Mouse (Mus musculus) CH12.LX (cell line): ENCODE measurements around the gene Mxd4. TPM values are rescaled to one million over a fixed set of nuclear protein-coding genes. Genes with fewer than 3 reads are reported as not detected.
A peak's percentile ranks its signal among the peaks of the same experiment; 100 is the strongest.

Experiments used
- DNase-seq: peaks from one replicate; pipeline ENCODE4 v3.0.0-alpha.2; 2013; ENCODE audit errors: extremely low read depth
- H3K27ac ChIP-seq: 2 replicates; pipeline ENCODE4 v1.5.1; 2012; ENCODE audit warnings: low read depth, mild to moderate bottlenecking, control low read depth, moderate library complexity; ENCODE audit not compliant: insufficient read depth
- H3K27me3 ChIP-seq: replicated peaks from 2 replicates; pipeline ENCODE3; 2012; ENCODE audit warnings: inconsistent platforms
- H3K36me3 ChIP-seq, 2 experiments: replicated peaks in 1 of 2; 2 replicates each; pipeline versions ENCODE3 to v1.6.1; 2012; ENCODE audit warnings: inconsistent platforms in 1 of 2, low read length in 1 of 2, mild to moderate bottlenecking in 1 of 2, mixed read lengths in 1 of 2, moderate library complexity in 1 of 2; ENCODE audit not compliant: control insufficient read depth in 1 of 2, insufficient read depth in 1 of 2
- H3K4me1 ChIP-seq, 2 experiments: 2 replicates each; pipeline ENCODE4 v1.6.1; 2012; ENCODE audit warnings: inconsistent platforms in 1 of 2, moderate library complexity in 1 of 2; ENCODE audit not compliant: insufficient read depth in 2 of 2, control insufficient read depth in 1 of 2
- H3K4me2 ChIP-seq: 2 replicates; pipeline ENCODE4 v1.6.1; 2012; ENCODE audit warnings: low read depth, mild to moderate bottlenecking, control low read depth; ENCODE audit not compliant: poor library complexity, insufficient read depth, severe bottlenecking
- H3K4me3 ChIP-seq, 3 experiments: fragments of 150-350 bp in 1 of 3; sonication (generic) in 1 of 3; replicated peaks in 1 of 3; 2 replicates each; pipeline versions ENCODE3 to v1.5.1; 2011 to 2012; ENCODE audit warnings: low read depth in 2 of 3, low read length in 2 of 3, mild to moderate bottlenecking in 2 of 3, moderate library complexity in 2 of 3, control low read depth in 1 of 3, improper control_type of control experiment in 1 of 3, inconsistent platforms in 1 of 3, mixed read lengths in 1 of 3; ENCODE audit not compliant: poor library complexity in 1 of 3
- H3K79me2 ChIP-seq: replicated peaks from 2 replicates; pipeline ENCODE4 v1.6.1; 2012; ENCODE audit warnings: mild to moderate bottlenecking, moderate library complexity; ENCODE audit not compliant: control insufficient read depth, poor library complexity, insufficient read depth, severe bottlenecking; ENCODE audit errors: extremely low read depth
- H3K9ac ChIP-seq: 2 replicates; pipeline ENCODE4 v1.6.1; 2012; ENCODE audit warnings: low read depth, mild to moderate bottlenecking, control low read depth, moderate library complexity; ENCODE audit not compliant: insufficient read depth
- H3K9me3 ChIP-seq: replicated peaks from 2 replicates; pipeline ENCODE3; 2012; ENCODE audit warnings: low read length, inconsistent platforms, mixed read lengths
- CTCF ChIP-seq, 2 experiments: IDR thresholded peaks in 1 of 2; conservative IDR thresholded peaks in 1 of 2; 2 replicates each; pipeline ENCODE4 v1.5.1; 2011 to 2012; ENCODE audit warnings: low read depth in 2 of 2, low read length in 2 of 2, improper control_type of control experiment in 1 of 2, inconsistent platforms in 1 of 2, mild to moderate bottlenecking in 1 of 2, moderate library complexity in 1 of 2
- E2F4 ChIP-seq: IDR thresholded peaks from 2 replicates; pipeline ENCODE4 v1.6.1; 2011; ENCODE audit warnings: low read depth, low read length, improper control_type of control experiment; ENCODE audit not compliant: insufficient replicate concordance
- ETS1 ChIP-seq: conservative IDR thresholded peaks from 2 replicates; pipeline ENCODE4 v1.6.1; 2012; ENCODE audit warnings: low read depth, mild to moderate bottlenecking, inconsistent platforms, low read length, improper control_type of control experiment, moderate library complexity
- HCFC1 ChIP-seq: IDR thresholded peaks from 2 replicates; pipeline ENCODE4 v1.6.1; 2012; ENCODE audit warnings: low read depth, mild to moderate bottlenecking, inconsistent platforms, low read length, improper control_type of control experiment
- IRF4 ChIP-seq: IDR thresholded peaks from 2 replicates; pipeline ENCODE4 v1.6.1; 2014; ENCODE audit warnings: low read depth, mild to moderate bottlenecking, inconsistent platforms, low read length, improper control_type of control experiment
- JUND ChIP-seq: conservative IDR thresholded peaks from 2 replicates; pipeline ENCODE4 v1.6.1; 2011; ENCODE audit warnings: low read depth, low read length, improper control_type of control experiment
- MAX ChIP-seq: IDR thresholded peaks from 2 replicates; pipeline ENCODE4 v1.6.1; 2011; ENCODE audit warnings: low read length, improper control_type of control experiment
- MEF2A ChIP-seq: IDR thresholded peaks from 2 replicates; pipeline ENCODE4 v1.6.1; 2014; ENCODE audit warnings: low read depth, mild to moderate bottlenecking, inconsistent platforms, low read length, improper control_type of control experiment, borderline replicate concordance
- MYC ChIP-seq: IDR thresholded peaks from 2 replicates; pipeline ENCODE4 v1.6.1; 2011; ENCODE audit warnings: low read depth, mild to moderate bottlenecking, improper control_type of control experiment, low read length
- NRF1 ChIP-seq: IDR thresholded peaks from 2 replicates; pipeline ENCODE4 v1.6.1; 2014; ENCODE audit warnings: low read depth, mild to moderate bottlenecking, inconsistent platforms, low read length, improper control_type of control experiment, moderate library complexity
- PAX5 ChIP-seq: IDR thresholded peaks from 2 replicates; pipeline ENCODE4 v1.6.1; 2012; ENCODE audit warnings: low read length, inconsistent platforms, mixed read lengths
- POLR2A ChIP-seq: IDR thresholded peaks from 2 replicates; pipeline ENCODE4 v1.6.1; 2011; ENCODE audit warnings: low read depth, mild to moderate bottlenecking, improper control_type of control experiment, low read length
- RAD21 ChIP-seq: IDR thresholded peaks from 2 replicates; pipeline ENCODE4 v1.6.1; 2011; ENCODE audit warnings: low read depth, mild to moderate bottlenecking, low read length, improper control_type of control experiment, moderate library complexity
- RCOR1 ChIP-seq: conservative IDR thresholded peaks from 2 replicates; pipeline ENCODE4 v1.6.1; 2012; ENCODE audit warnings: low read depth, mild to moderate bottlenecking, inconsistent platforms, low read length, improper control_type of control experiment
- SMC3 ChIP-seq: IDR thresholded peaks from 2 replicates; pipeline ENCODE4 v1.6.1; 2011; ENCODE audit warnings: low read depth, low read length, improper control_type of control experiment
- TCF12 ChIP-seq: IDR thresholded peaks from 2 replicates; pipeline ENCODE4 v1.6.1; 2014; ENCODE audit warnings: low read depth, mild to moderate bottlenecking, inconsistent platforms, low read length, improper control_type of control experiment
- USF2 ChIP-seq: conservative IDR thresholded peaks from 2 replicates; pipeline ENCODE4 v1.6.1; 2011; ENCODE audit warnings: low read depth, low read length, improper control_type of control experiment
- ZC3H11A ChIP-seq: IDR thresholded peaks from 2 replicates; pipeline ENCODE4 v1.6.1; 2012; ENCODE audit warnings: low read depth, mild to moderate bottlenecking, inconsistent platforms, low read length, improper control_type of control experiment
- ZKSCAN1 ChIP-seq: IDR thresholded peaks from 2 replicates; pipeline ENCODE4 v1.6.1; 2012; ENCODE audit warnings: low read depth, inconsistent platforms, low read length, improper control_type of control experiment, borderline replicate concordance
- ZMIZ1 ChIP-seq: IDR thresholded peaks from 2 replicates; pipeline ENCODE4 v1.6.1; 2012; ENCODE audit warnings: low read depth, mild to moderate bottlenecking, inconsistent platforms, low read length, improper control_type of control experiment
- ZNF384 ChIP-seq: IDR thresholded peaks from 2 replicates; pipeline ENCODE4 v1.6.1; 2012; ENCODE audit warnings: low read depth, low read length, improper control_type of control experiment, inconsistent platforms
- dilution Hi-C: fragments of 300-500 bp; cut with MboI; formaldehyde crosslinking; loops from 2 replicates; pipeline ENCODE4 v1.14.3; 2020; ENCODE audit warnings: low sequenced_read_pairs; ENCODE audit not compliant: extremely low pct_unique_long_range_greater_than_20kb, extremely low pct_ligation_motif_present
- in situ Hi-C: fragments of 300-500 bp; cut with MboI; formaldehyde crosslinking; loops from 3 replicates; pipeline ENCODE4 v1.14.3; 2019; ENCODE audit warnings: low sequenced_read_pairs, low pct_ligation_motif_present, low pct_unique_long_range_greater_than_20kb, mixed read lengths
- polyA plus RNA-seq: library from polyadenylated mRNA; unstranded; fragments of >175 nt; gene quantifications from 2 replicates; pipeline ENCODE4 v1.2.1, GENCODE M21; 2012; ENCODE audit warnings: low read depth; ENCODE audit not compliant: insufficient read length
- total RNA-seq, 2 experiments: library from RNA; depleted of rRNA; stranded (reverse); fragments of 300-350 nt in 1 of 2; fragments of >200 nt in 1 of 2; gene quantifications; 2 replicates each; pipeline ENCODE4 v1.2.3; 2012 to 2014

Mxd4 gene
- total and polyA plus RNA-seq, 3 experiments: 4.8 to 6.2 (median 6.0) TPM

- Histone ChIP-seq H3K27ac (no peak overlapping the region), H3K4me1 (peaks cover 0 to 6% of the 10 kb centered on the region in 2 experiments; a peak in 2 of 4 replicates), H3K27me3 (no peaks in the 10 kb centered on the region), H3K36me3 (no peaks in the 10 kb centered on the region), H3K4me2 (no peak overlapping the region), H3K4me3 (no peak overlapping the region), H3K9me3 (no peaks in the 10 kb centered on the region), H3K79me2 (no peaks in the 10 kb centered on the region), H3K9ac (no peak overlapping the region)
- dilution Hi-C loops (no loop called here), in situ Hi-C loops (no loop called here)
- TF ChIP-seq CTCF (conservative IDR thresholded peaks at IDR 0.05 in 1 of 2, IDR thresholded peaks at IDR 0.05 in 1 of 2; ENCODE audit: low read depth in 2 of 2, low read length in 2 of 2): no peak
- no peak for TF ChIP-seq NRF1
- TF ChIP-seq HCFC1: no peak
- TF ChIP-seq ETS1: no peak
- DNase-seq: no peak
Observed at GRCm38 (mm10) chr5:34213659-34214058, 26.1 kb upstream of the Mxd4 start.

DNA sequence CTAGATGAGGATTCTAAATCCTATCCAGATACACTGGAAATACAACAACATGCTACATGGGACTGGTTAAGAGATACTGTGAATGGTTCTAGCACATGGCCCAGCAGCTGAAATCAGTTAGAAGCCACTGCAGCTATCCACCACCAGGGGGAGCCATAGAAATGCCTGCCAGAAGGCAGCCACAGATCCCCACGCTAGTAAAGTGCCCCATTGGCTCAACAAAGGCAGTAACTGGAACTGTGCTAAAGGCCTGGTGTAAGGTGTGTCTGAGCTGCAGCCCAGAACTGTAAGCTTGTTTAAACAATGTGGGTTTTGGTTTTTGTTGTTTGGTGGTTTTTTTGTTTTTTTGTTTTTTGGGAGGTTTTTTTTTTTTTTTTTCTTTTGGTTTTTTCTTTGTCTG is 22.8 kb upstream of the Mxd4 start:
- no peak overlapping the region for H3K4me3 ChIP-seq
- dilution Hi-C loops: no loop called here
- H3K4me2 ChIP-seq: no peak overlapping the region
- H3K79me2 ChIP-seq: no peaks in the 10 kb centered on the region
- no peaks in the 10 kb centered on the region for H3K9me3 ChIP-seq
- peak; percentile 63; the same call in 1 of the 2 replicates for TF ChIP-seq ZNF384
- TF ChIP-seq MYC: peak; percentile 79; the same call in 1 of the 2 replicates
- TF ChIP-seq JUND: no peak
- no peak for TF ChIP-seq USF2
- no peak for TF ChIP-seq PAX5
- no peak for TF ChIP-seq RCOR1
- TF ChIP-seq MEF2A: no peak
- no peak for TF ChIP-seq ZMIZ1
- TF ChIP-seq NRF1: no peak
- peak; percentile 84 for TF ChIP-seq RAD21
- TF ChIP-seq E2F4: no peak
- TF ChIP-seq MAX: no peak
- no peak for TF ChIP-seq TCF12
- TF ChIP-seq HCFC1: no peak
- peak; percentile 93 to 96 for TF ChIP-seq CTCF (conservative IDR thresholded peaks at IDR 0.05 in 1 of 2, IDR thresholded peaks at IDR 0.05 in 1 of 2; ENCODE audit: low read depth in 2 of 2, low read length in 2 of 2)
- TF ChIP-seq IRF4: no peak
- TF ChIP-seq SMC3: peak; percentile 95
- peak; percentile 35; the same call in 1 of the 2 replicates for TF ChIP-seq ZC3H11A
- no peak for TF ChIP-seq ZKSCAN1
- TF ChIP-seq POLR2A: no peak
- in situ Hi-C loops: no loop called here
- peak; percentile 89 for DNase-seq
- no peak overlapping the region for H3K9ac ChIP-seq
- H3K27ac ChIP-seq: no peak overlapping the region
- H3K27me3 ChIP-seq: no peaks in the 10 kb centered on the region
- H3K4me1 ChIP-seq: no peaks in the 10 kb centered on the region
- no peaks in the 10 kb centered on the region for H3K36me3 ChIP-seq
